Mouse (Mus musculus): Measurements from ENCODE around the gene Slc4a1. TPM values are rescaled to one million over a fixed set of nuclear protein-coding genes. Genes with fewer than 3 reads are reported as not detected.
"Not testable (repeated sequence)": the region's sequence is repeated elsewhere in the genome, so short reads cannot be mapped to it uniquely, and the experiment has no call there.

Gene Slc4a1
- 6.0 and 6.8 TPM in 2 replicates for polyA plus RNA-seq (2014; fragmentation: Nextera tagmentation; extraction: Ambion mirVana)

DNA sequence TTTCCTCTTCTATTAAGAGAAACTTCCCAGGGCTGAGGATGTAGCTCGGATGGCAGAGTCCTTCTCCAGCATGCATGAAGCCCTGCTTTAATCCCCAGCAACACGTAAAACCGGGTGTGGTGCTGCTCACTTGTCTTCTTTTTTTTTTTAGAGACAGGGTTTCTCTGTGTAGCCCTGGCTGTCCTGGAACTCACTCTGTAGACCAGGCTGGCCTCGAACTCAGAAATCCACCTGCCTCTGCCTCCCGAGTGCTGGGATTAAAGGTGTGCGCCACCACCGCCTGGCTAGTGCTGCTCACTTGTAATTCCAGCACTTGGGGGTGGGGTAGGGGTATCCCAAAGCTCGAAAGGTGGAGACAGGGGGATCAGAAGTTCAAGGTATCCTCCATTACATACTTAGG lies at the start of gene Slc4a1:
TSS of gene Slc4a1 (minus strand) at position 101 of the 400 bp plus-strand sequence.
- WGBS = 63% methylated on average over 6 of the region's 8 CpGs
- not testable (repeated sequence) for H3K36me3 ChIP-seq (ENCODE audit: control insufficient read depth, insufficient read depth, low read length); H3K4me1 ChIP-seq (ENCODE audit: control insufficient read depth, insufficient read depth, low read length); DNase-seq (ENCODE audit: low spot score); H3K9me3 ChIP-seq (ENCODE audit: control insufficient read depth, low read length); H3K27ac ChIP-seq (replicated peaks; ENCODE audit: low read depth, low read length); ATAC-seq (ENCODE audit: low read depth); H3K4me2 ChIP-seq (ENCODE audit: low read depth, low read length); H3K4me3 ChIP-seq (ENCODE audit: low read depth, low read length); H3K9ac ChIP-seq (ENCODE audit: low read depth, low read length); H3K27me3 ChIP-seq (replicated peaks; ENCODE audit: control insufficient read depth, insufficient read depth, low read length)

DNA sequence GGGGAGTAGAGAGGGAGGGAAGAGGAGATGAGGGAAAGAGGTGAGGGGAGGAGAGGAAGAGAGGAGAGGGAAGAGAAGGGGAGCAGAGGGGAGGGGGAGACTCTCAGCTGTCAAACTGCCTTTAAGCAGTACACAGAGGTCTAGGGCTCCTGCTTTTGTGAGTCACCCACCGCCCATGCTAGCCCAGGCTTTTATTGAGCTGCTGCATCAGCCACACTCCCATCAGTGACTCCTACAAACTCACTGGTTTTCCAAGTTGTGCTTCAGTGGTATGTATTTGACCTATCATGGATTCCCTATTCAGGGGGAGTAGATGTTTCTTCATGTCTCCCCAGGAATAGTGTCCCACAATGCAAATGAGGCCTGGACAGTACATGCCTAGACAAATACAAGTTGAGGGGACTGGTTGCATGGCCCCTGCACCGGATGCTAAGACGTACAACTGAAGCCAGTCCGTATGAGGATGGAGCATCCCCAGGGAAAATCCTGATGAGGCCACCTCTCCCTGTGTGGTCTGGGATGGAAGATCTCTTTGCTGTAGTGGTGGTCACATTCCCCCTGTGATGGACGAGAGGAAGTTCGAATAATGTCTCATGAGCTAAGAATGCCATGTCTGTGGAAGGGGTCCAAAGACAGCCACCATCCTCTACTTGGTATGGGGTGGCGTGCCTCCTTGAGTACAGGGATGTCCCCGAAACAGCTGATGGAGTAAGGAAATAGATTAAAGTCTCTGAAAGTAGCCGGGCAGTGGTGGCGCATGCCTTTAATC lies 49.2 kb upstream of the Slc4a1 start:
- no peaks in the 10 kb centered on the region for H3K9me3 ChIP-seq (ENCODE audit: control insufficient read depth, low read length)
- H3K4me1 ChIP-seq (ENCODE audit: control insufficient read depth, insufficient read depth, low read length) = no peaks in the 10 kb centered on the region
- H3K27me3 ChIP-seq (replicated peaks; ENCODE audit: control insufficient read depth, insufficient read depth, low read length) = no peaks in the 10 kb centered on the region
- no peak for ATAC-seq (ENCODE audit: low read depth)
- WGBS = 65% methylated on average over 10 of the region's 10 CpGs
- H3K4me2 ChIP-seq (ENCODE audit: low read depth, low read length) = no peak overlapping the region
- DNase-seq (ENCODE audit: low spot score) = no peak
- no peak overlapping the region for H3K4me3 ChIP-seq (ENCODE audit: low read depth, low read length)
- H3K36me3 ChIP-seq (ENCODE audit: control insufficient read depth, insufficient read depth, low read length) = no peaks in the 10 kb centered on the region
- no peak overlapping the region; the same call in 1 of the 2 replicates for H3K9ac ChIP-seq (ENCODE audit: low read depth, low read length)
- no peak overlapping the region for H3K27ac ChIP-seq (replicated peaks; ENCODE audit: low read depth, low read length)

DNA sequence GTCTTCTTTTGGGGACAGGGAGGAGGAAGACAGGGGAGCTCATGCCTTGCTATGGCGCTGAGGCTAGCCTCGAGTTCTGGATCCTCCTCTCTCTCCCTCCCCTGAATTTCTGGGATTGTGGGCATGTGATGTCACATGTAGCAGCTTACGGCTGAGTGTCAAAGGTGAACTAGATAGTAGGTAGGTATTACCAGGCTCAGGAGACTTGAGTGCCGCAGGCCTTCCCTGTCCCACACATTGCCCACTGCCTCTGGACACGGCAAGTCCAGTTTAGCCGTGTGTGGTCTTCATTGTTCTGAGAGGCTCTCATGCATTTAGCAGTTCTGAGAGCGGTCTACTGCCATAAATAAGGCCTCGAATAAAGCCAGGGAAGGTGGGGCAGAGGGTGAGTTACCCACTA lies 47.1 kb upstream of the Slc4a1 start:
- 79% methylated on average over 8 of the region's 8 CpGs for WGBS
- no peak overlapping the region for H3K4me2 ChIP-seq (ENCODE audit: low read depth, low read length)
- no peaks in the 10 kb centered on the region for H3K27me3 ChIP-seq (replicated peaks; ENCODE audit: control insufficient read depth, insufficient read depth, low read length)
- no peak overlapping the region for H3K9ac ChIP-seq (ENCODE audit: low read depth, low read length)
- H3K4me1 ChIP-seq (ENCODE audit: control insufficient read depth, insufficient read depth, low read length) = no peaks in the 10 kb centered on the region
- no peak overlapping the region for H3K27ac ChIP-seq (replicated peaks; ENCODE audit: low read depth, low read length)
- ATAC-seq (ENCODE audit: low read depth) = no peak
- no peaks in the 10 kb centered on the region for H3K9me3 ChIP-seq (ENCODE audit: control insufficient read depth, low read length)
- H3K4me3 ChIP-seq (ENCODE audit: low read depth, low read length) = no peak overlapping the region
- H3K36me3 ChIP-seq (ENCODE audit: control insufficient read depth, insufficient read depth, low read length) = no peaks in the 10 kb centered on the region
- DNase-seq (ENCODE audit: low spot score) = no peak

DNA sequence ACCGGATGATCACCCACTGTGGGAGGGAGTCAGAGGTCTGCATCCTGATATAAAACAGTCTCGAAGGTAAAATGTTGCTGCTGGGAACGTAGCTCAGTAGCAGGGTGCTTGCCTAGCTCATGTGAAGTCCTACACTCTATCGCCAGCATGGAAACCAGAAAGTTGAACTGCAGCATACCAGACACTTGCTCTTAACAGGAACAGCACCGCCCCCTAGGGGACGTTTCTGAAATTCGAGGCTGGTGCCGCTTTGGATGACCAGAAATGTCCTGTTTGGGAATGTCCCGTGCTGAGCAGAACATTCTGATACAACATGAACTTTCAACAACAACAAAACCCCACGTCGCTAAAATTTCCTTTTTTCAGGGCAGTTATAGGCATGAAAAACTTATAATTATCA lies 45.7 kb upstream of the Slc4a1 start:
- no peak overlapping the region for H3K4me2 ChIP-seq (ENCODE audit: low read depth, low read length)
- peak; percentile 13; the same call in 1 of the 2 replicates for ATAC-seq (ENCODE audit: low read depth)
- 6% methylated on average over 11 of the region's 11 CpGs for whole genome bisulfite sequencing

DNA sequence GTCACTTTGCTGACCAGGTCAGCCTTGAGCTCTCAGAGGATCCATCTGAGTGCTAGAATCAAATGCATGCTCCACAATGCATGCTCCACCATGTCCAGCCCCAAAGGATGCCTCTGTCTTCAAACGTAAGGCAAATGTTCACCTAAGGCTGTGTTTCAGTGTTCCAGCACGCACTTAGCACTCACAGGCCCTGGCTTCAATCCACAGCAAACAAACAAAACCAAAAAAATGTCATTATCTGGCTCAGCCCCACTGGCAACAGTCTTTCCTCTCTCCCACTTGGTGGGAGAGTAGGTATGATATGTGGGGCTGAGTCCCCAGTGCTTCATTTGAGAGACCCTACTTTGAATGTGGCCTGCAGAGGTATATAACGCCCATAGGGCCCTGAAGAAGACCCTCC lies 45.1 kb upstream of the Slc4a1 start:
- Histone ChIP-seq H3K4me3 (ENCODE audit: low read depth, low read length) (no peak overlapping the region), H3K36me3 (ENCODE audit: control insufficient read depth, insufficient read depth, low read length) (no peaks in the 10 kb centered on the region), H3K9ac (ENCODE audit: low read depth, low read length) (no peak overlapping the region), H3K4me1 (ENCODE audit: control insufficient read depth, insufficient read depth, low read length) (peaks cover 5% of the 10 kb centered on the region; the same call in 1 of the 2 replicates), H3K4me2 (ENCODE audit: low read depth, low read length) (no peak overlapping the region), H3K27ac (replicated peaks; ENCODE audit: low read depth, low read length) (no peak overlapping the region), H3K27me3 (replicated peaks; ENCODE audit: control insufficient read depth, insufficient read depth, low read length) (no peaks in the 10 kb centered on the region), H3K9me3 (ENCODE audit: control insufficient read depth, low read length) (no peaks in the 10 kb centered on the region)
- no peak for ATAC-seq (ENCODE audit: low read depth)
- 74% methylated on average over 3 of the region's 3 CpGs for WGBS
- DNase-seq (ENCODE audit: low spot score) = no peak

More for the DNA sequence above, 45.7 kb upstream of the Slc4a1 start:
- DNase-seq (ENCODE audit: low spot score) = peak; percentile 96
- no peaks in the 10 kb centered on the region for H3K4me1 ChIP-seq (ENCODE audit: control insufficient read depth, insufficient read depth, low read length)
- H3K27me3 ChIP-seq (replicated peaks; ENCODE audit: control insufficient read depth, insufficient read depth, low read length) = no peaks in the 10 kb centered on the region
- no peaks in the 10 kb centered on the region for H3K36me3 ChIP-seq (ENCODE audit: control insufficient read depth, insufficient read depth, low read length)
- H3K9me3 ChIP-seq (ENCODE audit: control insufficient read depth, low read length) = no peaks in the 10 kb centered on the region
- no peak overlapping the region for H3K9ac ChIP-seq (ENCODE audit: low read depth, low read length)
- H3K27ac ChIP-seq (replicated peaks; ENCODE audit: low read depth, low read length) = no peak overlapping the region
- H3K4me3 ChIP-seq (ENCODE audit: low read depth, low read length) = no peak overlapping the region

DNA sequence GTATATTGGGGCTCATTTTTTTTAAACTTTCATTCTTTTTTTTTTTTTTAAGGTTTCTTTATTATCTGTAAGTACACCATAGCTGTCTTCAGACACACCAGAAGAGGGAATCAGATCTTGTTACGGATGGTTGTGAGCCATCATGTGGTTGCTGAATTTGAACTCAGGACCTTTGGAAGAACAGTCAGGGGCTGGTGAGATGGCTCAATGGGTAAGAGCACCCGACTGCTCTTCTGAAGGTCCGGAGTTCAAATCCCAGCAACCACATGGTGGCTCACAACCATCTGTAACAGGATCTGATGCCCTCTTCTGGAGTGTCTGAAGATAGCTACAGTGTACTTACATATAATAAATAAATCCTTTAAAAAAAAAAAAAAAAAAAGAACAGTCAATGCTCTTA lies 44.3 kb upstream of the Slc4a1 start:
- H3K36me3 ChIP-seq (ENCODE audit: control insufficient read depth, insufficient read depth, low read length); H3K27me3 ChIP-seq (replicated peaks; ENCODE audit: control insufficient read depth, insufficient read depth, low read length); H3K9me3 ChIP-seq (ENCODE audit: control insufficient read depth, low read length); H3K27ac ChIP-seq (replicated peaks; ENCODE audit: low read depth, low read length); DNase-seq (ENCODE audit: low spot score); ATAC-seq (ENCODE audit: low read depth); H3K4me3 ChIP-seq (ENCODE audit: low read depth, low read length); H3K9ac ChIP-seq (ENCODE audit: low read depth, low read length); H3K4me2 ChIP-seq (ENCODE audit: low read depth, low read length): not testable (repeated sequence)
- H3K4me1 ChIP-seq (ENCODE audit: control insufficient read depth, insufficient read depth, low read length) = peaks cover 12% of the 10 kb centered on the region
- 96% methylated on average over 3 of the region's 3 CpGs for WGBS

DNA sequence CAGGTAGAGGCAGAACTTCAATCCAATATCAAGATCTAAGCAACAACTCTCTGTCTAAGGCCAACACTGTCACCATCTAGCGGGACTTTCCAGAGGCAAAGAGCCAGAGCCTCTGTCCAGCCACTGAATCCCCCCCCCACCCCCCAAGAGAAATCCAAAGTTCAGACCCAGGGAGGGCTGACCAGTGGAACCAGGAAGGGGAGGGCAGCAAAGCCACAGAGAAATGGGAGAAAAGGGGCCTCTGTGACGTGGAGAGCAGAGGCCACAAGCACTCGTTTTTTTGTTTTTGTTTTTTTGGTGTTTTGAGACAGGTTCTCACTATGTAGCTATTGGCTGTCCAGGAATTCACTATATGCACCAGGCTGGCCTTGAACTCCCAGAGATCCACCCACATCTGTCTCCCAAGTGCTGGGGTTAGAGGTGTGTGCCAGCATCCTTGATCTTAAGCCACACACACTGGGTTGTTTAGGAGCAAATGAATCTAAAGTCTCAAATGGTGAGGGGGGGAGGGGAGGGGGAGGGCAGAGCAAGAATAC lies 43.9 kb upstream of the Slc4a1 start:
- H3K4me3 ChIP-seq (ENCODE audit: low read depth, low read length) = no peak overlapping the region
- no peaks in the 10 kb centered on the region for H3K27me3 ChIP-seq (replicated peaks; ENCODE audit: control insufficient read depth, insufficient read depth, low read length)
- no peak overlapping the region for H3K4me2 ChIP-seq (ENCODE audit: low read depth, low read length)
- DNase-seq (ENCODE audit: low spot score) (no peak), ATAC-seq (ENCODE audit: low read depth) (no peak)
- 79% methylated on average over 3 of the region's 3 CpGs for WGBS
- H3K27ac ChIP-seq (replicated peaks; ENCODE audit: low read depth, low read length) = no peak overlapping the region
- H3K9ac ChIP-seq (ENCODE audit: low read depth, low read length) = no peak overlapping the region
- no peaks in the 10 kb centered on the region for H3K9me3 ChIP-seq (ENCODE audit: control insufficient read depth, low read length)
- no peaks in the 10 kb centered on the region for H3K36me3 ChIP-seq (ENCODE audit: control insufficient read depth, insufficient read depth, low read length)
- peaks cover 12% of the 10 kb centered on the region for H3K4me1 ChIP-seq (ENCODE audit: control insufficient read depth, insufficient read depth, low read length)

DNA sequence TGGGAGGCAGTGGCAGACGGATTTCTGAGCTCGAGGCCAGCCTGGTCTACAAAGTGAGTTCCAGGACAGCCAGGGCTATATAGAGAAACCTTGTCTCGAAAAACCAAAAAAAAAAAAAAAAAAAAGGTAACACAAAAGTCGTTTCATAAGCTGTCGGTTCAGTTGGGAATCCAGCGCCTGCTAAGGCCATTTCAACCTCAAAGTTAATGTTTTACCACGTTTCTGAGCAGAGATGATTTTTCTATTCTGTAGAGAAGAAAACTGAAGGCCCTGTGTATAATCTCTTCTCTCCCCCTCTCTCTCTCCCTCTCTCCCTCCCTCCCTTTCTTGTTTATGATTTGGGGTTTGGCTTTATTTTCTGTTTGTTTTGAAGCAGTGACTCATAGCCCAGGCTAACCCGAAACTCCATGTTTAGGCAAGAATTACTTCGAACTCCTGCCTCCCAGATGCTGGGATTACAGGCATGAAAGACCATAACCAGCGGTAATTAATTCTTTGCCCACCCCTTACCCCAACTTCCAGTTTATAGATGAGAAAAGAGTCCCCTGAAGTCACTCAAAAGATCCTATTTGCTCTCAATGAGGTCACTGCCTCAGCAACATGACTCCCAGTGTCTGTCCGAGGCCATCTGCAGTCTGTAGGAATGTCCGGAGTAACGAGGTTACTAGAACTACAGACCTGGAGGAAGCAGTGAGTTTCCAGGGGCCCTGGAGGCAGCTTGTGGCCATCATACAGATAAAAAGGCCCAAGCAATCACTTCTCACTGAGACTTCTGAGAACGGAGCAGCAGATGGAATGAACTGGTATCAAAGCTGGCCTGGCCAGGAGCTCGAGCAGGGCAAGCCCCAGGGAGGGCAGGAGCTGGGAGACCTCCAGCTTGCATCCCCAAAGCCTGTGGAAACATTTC lies 43.1 kb upstream of the Slc4a1 start:
- DNase-seq (ENCODE audit: low spot score) = no peak
- peak overlapping the region; percentile 87 for H3K27ac ChIP-seq (replicated peaks; ENCODE audit: low read depth, low read length)
- no peaks in the 10 kb centered on the region for H3K27me3 ChIP-seq (replicated peaks; ENCODE audit: control insufficient read depth, insufficient read depth, low read length)
- no peaks in the 10 kb centered on the region for H3K9me3 ChIP-seq (ENCODE audit: control insufficient read depth, low read length)
- peak overlapping the region; percentile 82 for H3K4me3 ChIP-seq (ENCODE audit: low read depth, low read length)
- peaks cover 7% of the 10 kb centered on the region for H3K36me3 ChIP-seq (ENCODE audit: control insufficient read depth, insufficient read depth, low read length)
- WGBS = 37% methylated on average over 15 of the region's 15 CpGs
- peaks cover 12% of the 10 kb centered on the region for H3K4me1 ChIP-seq (ENCODE audit: control insufficient read depth, insufficient read depth, low read length)
- peak overlapping the region; percentile 98 for H3K4me2 ChIP-seq (ENCODE audit: low read depth, low read length)
- peak overlapping the region; percentile 42 for H3K9ac ChIP-seq (ENCODE audit: low read depth, low read length)
- no peak for ATAC-seq (ENCODE audit: low read depth)

Measured in embryonic facial prominence, embryonic 14.5 days (tissue).